Mouse (Mus musculus): ENCODE measurements around the gene Hmga1b. TPM values are rescaled to one million over a fixed set of nuclear protein-coding genes. Genes with fewer than 3 reads are reported as not detected.

Gene Hmga1b
- polyA plus RNA-seq, 1 experiment from 2014 or later, result 3.8 TPM

DNA sequence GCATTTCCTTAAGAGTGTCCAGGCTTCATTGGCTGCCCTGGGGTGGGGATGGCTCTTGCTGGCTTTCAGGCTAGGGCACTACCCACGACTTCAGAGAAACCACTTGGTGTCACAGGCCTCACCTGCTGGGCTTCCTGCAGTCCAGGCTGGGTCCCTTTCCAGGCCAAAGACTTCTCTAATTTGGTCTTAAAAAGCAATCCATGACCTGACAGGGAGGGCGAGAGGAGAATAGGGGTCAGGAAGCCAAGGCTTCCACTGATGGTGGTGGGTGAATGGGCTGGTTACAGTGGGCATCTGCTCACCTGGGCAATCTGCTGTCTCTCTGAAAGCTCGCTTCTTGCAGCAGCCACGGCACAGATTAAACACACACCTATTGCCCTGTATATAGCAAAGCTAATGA is 26.8 kb downstream of the Hmga1b start:
- Histone ChIP-seq H3K9ac (ENCODE audit: low read length) (no peak overlapping the region), H3K27me3 (replicated peaks; ENCODE audit: control insufficient read depth, insufficient read depth, low read length) (no peaks in the 10 kb centered on the region), H3K36me3 (ENCODE audit: control insufficient read depth, insufficient read depth, low read length) (peaks cover 81% of the 10 kb centered on the region), H3K27ac (ENCODE audit: low read depth, low read length) (no peak overlapping the region), H3K9me3 (replicated peaks; ENCODE audit: control insufficient read depth, low read length) (no peaks in the 10 kb centered on the region), H3K4me3 (ENCODE audit: low read depth, low read length) (no peak overlapping the region), H3K4me2 (ENCODE audit: low read length) (no peak overlapping the region), H3K4me1 (ENCODE audit: control insufficient read depth, insufficient read depth, low read length) (peaks cover 6% of the 10 kb centered on the region)
- 92% methylated on average over 4 of the region's 4 CpGs for WGBS
- DNase-seq (ENCODE audit: low spot score) (no peak), ATAC-seq (no peak)

DNA sequence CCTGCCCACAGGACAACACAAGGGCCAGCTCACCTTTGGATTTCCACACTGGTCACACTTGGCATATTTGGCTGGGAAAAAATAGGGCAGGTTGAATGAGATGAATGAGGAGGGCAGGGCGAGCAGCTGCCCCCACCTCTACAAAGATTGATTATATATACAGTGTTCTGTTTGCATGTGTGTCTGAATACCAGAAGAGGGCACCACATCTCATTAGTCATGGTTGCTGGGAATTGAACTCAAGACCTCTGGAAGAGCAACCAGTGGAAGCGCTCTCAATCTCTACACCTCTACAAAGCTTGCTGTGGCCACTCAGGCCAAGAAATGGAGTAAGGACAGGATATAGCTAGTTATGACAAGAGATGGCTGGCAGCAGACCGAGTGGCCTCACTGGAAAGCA is 27.2 kb downstream of the Hmga1b start:
- Histone ChIP-seq H3K4me2 (ENCODE audit: low read length) (no peak overlapping the region), H3K36me3 (ENCODE audit: control insufficient read depth, insufficient read depth, low read length) (peaks cover 83% of the 10 kb centered on the region), H3K4me3 (ENCODE audit: low read depth, low read length) (no peak overlapping the region), H3K9me3 (replicated peaks; ENCODE audit: control insufficient read depth, low read length) (no peaks in the 10 kb centered on the region), H3K27ac (ENCODE audit: low read depth, low read length) (no peak overlapping the region), H3K9ac (ENCODE audit: low read length) (no peak overlapping the region), H3K4me1 (ENCODE audit: control insufficient read depth, insufficient read depth, low read length) (peaks cover 6% of the 10 kb centered on the region), H3K27me3 (replicated peaks; ENCODE audit: control insufficient read depth, insufficient read depth, low read length) (no peaks in the 10 kb centered on the region)
- 88% methylated on average over 3 of the region's 3 CpGs for WGBS
- DNase-seq (ENCODE audit: low spot score) (no peak), ATAC-seq (no peak)

DNA sequence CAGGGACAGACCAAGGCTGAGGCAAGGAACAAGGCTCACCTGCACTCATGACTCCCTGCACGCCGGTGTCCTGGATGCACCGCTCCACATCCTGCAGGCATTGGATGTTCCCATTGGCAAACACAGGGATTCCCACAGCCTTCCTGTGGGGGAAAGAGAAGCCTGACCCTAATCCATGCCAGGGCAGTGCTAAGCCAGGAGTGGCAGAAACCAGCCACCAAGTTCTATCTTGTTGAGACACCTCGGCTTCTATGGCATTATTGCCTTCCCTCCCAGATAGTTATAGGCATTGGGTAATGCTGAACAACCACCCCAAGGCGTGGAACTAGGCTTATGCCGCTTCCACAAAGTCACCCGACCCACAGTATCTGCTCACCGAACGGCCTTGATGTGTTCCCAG is 30.1 kb downstream of the Hmga1b start:
- WGBS, result 94% methylated on average over 9 of the region's 9 CpGs
- Histone ChIP-seq H3K36me3 (ENCODE audit: control insufficient read depth, insufficient read depth, low read length) (peaks cover 63% of the 10 kb centered on the region), H3K4me2 (ENCODE audit: low read length) (no peak overlapping the region)

DNA sequence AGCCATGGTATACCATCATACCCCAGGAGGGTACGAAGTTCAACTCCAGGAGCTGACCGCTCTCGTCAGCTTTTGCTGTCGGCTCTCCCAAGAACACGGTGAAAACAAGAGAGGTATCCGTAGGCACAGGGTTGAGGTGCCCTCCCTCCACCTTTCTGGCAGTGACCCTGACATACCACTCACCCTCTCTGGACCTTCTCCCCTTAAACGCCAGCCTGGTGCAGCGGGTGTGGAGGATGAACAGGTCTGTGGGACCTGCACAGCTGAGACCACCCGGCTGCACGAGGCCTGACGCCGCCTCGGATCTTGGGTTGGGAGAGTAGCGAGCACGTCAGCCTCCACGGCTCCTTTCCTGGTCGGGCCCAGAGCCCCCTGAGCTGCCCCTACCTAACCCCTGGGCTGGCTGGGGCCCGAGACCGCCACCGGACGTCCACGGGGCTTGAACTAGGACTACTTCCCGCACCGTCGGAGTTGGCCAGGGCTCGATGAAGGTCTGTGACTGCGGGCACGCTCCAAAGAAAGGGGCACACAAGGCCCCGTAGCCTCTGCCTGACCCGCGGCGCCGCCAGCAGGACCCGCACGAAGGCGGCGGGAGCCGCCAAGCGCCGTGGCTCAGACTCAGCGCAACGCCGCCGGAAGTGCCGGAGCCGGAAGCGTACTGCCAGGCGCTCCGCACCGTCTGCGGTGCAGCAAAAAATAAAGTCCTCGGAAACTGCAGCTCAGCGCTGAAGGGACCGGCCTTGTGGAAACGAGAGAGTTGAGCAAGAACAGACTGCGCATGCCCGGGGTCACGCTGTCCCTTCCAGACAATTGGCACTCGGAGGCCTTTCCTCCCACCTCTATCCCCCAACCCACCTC is 33.4 kb downstream of the Hmga1b start, which contains the start of gene Dus1l:
Gene Dus1l, minus strand, starts transcription at position 648 of the 858 bp plus-strand sequence.
- peak within 1 kb of the TSS; percentile 99 for H3K4me2 ChIP-seq (ENCODE audit: low read length)
- no peaks in the 10 kb centered on the region for H3K9me3 ChIP-seq (replicated peaks; ENCODE audit: control insufficient read depth, low read length)
- H3K9ac ChIP-seq (ENCODE audit: low read length), result peak within 1 kb of the TSS; percentile 96
- WGBS, result 2% methylated on average over 59 of the region's 59 CpGs
- DNase-seq (ENCODE audit: low spot score) (peak; percentile 98), ATAC-seq (peak; percentile 92)
- no peaks in the 10 kb centered on the region for H3K27me3 ChIP-seq (replicated peaks; ENCODE audit: control insufficient read depth, insufficient read depth, low read length)
- H3K36me3 ChIP-seq (ENCODE audit: control insufficient read depth, insufficient read depth, low read length), result peaks cover 32% of the 10 kb centered on the region
- H3K4me3 ChIP-seq (ENCODE audit: low read depth, low read length), result peak within 1 kb of the TSS; percentile 97
- peak within 1 kb of the TSS; percentile 79 for H3K27ac ChIP-seq (ENCODE audit: low read depth, low read length)
- H3K4me1 ChIP-seq (ENCODE audit: control insufficient read depth, insufficient read depth, low read length), result peaks cover 8% of the 10 kb centered on the region

More for the DNA sequence above, 30.1 kb downstream of the Hmga1b start:
- no peak for ATAC-seq
- Histone ChIP-seq H3K27me3 (replicated peaks; ENCODE audit: control insufficient read depth, insufficient read depth, low read length) (no peaks in the 10 kb centered on the region), H3K27ac (ENCODE audit: low read depth, low read length) (no peak overlapping the region), H3K4me1 (ENCODE audit: control insufficient read depth, insufficient read depth, low read length) (peaks cover 8% of the 10 kb centered on the region), H3K4me3 (ENCODE audit: low read depth, low read length) (no peak overlapping the region), H3K9me3 (replicated peaks; ENCODE audit: control insufficient read depth, low read length) (no peaks in the 10 kb centered on the region), H3K9ac (ENCODE audit: low read length) (no peak overlapping the region)
- DNase-seq (ENCODE audit: low spot score), result no peak

DNA sequence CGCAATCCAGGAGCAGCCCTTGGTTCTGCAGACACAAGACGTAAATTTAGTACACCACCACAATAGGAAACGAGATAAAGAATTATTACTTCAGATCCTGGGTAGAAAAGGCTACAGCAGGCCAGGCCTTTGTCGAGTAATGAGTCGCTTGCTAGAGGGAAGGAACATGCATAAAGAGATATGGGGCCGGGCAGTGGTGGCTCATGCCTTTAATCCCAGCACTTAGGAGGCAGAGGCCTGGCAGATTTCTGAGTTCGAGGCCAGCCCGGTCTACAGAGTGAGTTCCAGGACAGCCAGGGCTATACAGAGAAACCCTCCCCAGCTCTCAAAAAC is 34.0 kb downstream of the Hmga1b start:
- Histone ChIP-seq H3K36me3 (ENCODE audit: control insufficient read depth, insufficient read depth, low read length) (peaks cover 26% of the 10 kb centered on the region), H3K4me3 (ENCODE audit: low read depth, low read length) (peak overlapping the region; percentile 97; the same call in 1 of the 2 replicates), H3K9ac (ENCODE audit: low read length) (peak overlapping the region; percentile 54; the same call in 1 of the 2 replicates), H3K27me3 (replicated peaks; ENCODE audit: control insufficient read depth, insufficient read depth, low read length) (no peaks in the 10 kb centered on the region), H3K4me2 (ENCODE audit: low read length) (peak overlapping the region; percentile 99), H3K9me3 (replicated peaks; ENCODE audit: control insufficient read depth, low read length) (no peaks in the 10 kb centered on the region), H3K27ac (ENCODE audit: low read depth, low read length) (peak overlapping the region; percentile 79), H3K4me1 (ENCODE audit: control insufficient read depth, insufficient read depth, low read length) (peaks cover 8% of the 10 kb centered on the region)
- ATAC-seq, result peak; percentile 37; the same call in 1 of the 2 replicates
- DNase-seq (ENCODE audit: low spot score), result no peak
- 34% methylated on average over 8 of the region's 8 CpGs for WGBS

DNA sequence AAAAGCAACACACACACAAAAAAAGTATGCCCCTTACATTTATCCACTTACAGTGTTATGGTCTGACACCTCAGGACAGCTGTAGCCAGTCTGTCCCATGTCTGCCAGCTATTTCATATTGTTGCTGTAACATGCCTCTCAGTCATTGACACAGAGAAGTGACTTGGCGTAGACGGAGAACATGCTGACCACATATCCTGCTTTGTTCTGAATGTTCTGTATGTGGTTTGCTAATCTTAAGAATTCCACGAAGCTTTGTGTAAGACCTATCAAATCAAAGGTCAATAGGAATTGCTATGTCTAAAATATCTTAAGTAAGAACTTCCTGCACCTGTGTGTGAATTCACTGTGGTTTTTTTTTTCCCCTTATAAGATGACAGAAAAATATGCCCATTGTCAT is 35.6 kb downstream of the Hmga1b start:
- no peak for ATAC-seq
- H3K36me3 ChIP-seq (ENCODE audit: control insufficient read depth, insufficient read depth, low read length), result peaks cover 10% of the 10 kb centered on the region; the same call in 1 of the 2 replicates
- H3K9ac ChIP-seq (ENCODE audit: low read length), result no peak overlapping the region
- WGBS, result 91% methylated on average over 3 of the region's 3 CpGs
- H3K4me3 ChIP-seq (ENCODE audit: low read depth, low read length), result no peak overlapping the region
- no peaks in the 10 kb centered on the region for H3K27me3 ChIP-seq (replicated peaks; ENCODE audit: control insufficient read depth, insufficient read depth, low read length)
- H3K9me3 ChIP-seq (replicated peaks; ENCODE audit: control insufficient read depth, low read length), result no peaks in the 10 kb centered on the region
- H3K4me1 ChIP-seq (ENCODE audit: control insufficient read depth, insufficient read depth, low read length), result peaks cover 8% of the 10 kb centered on the region
- no peak overlapping the region for H3K27ac ChIP-seq (ENCODE audit: low read depth, low read length)
- DNase-seq (ENCODE audit: low spot score), result no peak
- H3K4me2 ChIP-seq (ENCODE audit: low read length), result no peak overlapping the region

DNA sequence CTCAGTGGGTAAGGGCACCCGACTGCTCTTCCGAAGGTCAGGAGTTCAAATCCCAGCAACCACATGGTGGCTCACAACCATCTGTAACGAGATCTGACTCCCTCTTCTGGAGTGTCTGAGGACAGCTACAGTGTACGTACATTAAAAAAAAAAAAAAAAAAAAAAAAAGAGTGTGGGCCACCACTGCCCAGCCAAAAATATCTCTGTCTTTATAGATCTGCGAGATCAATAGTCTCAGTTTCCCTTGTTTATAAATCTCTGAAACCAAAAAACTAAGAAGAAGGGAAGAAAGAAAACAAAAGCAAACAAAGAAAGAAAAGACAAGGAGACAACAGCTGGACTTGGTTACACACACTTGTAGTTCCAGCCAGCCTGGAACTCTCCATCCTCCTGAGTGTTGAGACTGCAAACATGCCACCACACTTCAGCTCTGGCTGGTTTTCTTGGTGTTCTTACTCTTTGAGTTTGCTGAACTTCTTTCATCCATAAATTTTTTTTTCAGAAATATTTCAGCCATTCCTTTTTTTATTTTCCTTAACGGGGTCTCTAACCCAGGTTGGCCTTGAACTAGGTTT is 36.8 kb downstream of the Hmga1b start:
- Histone ChIP-seq H3K9me3 (replicated peaks; ENCODE audit: control insufficient read depth, low read length) (no peaks in the 10 kb centered on the region), H3K27ac (ENCODE audit: low read depth, low read length) (no peak overlapping the region), H3K27me3 (replicated peaks; ENCODE audit: control insufficient read depth, insufficient read depth, low read length) (no peaks in the 10 kb centered on the region), H3K4me3 (ENCODE audit: low read depth, low read length) (no peak overlapping the region), H3K4me1 (ENCODE audit: control insufficient read depth, insufficient read depth, low read length) (peaks cover 8% of the 10 kb centered on the region), H3K36me3 (ENCODE audit: control insufficient read depth, insufficient read depth, low read length) (0 out of 2 replicates have a peak, but pooled peaks cover 1% of the 10 kb centered on the region), H3K9ac (ENCODE audit: low read length) (no peak overlapping the region), H3K4me2 (ENCODE audit: low read length) (0 out of 2 replicates have a peak overlapping the region, but pooled peaks have one; percentile 24)
- no peak for ATAC-seq
- no peak for DNase-seq (ENCODE audit: low spot score)
- 75% methylated on average over 5 of the region's 6 CpGs for WGBS

DNA sequence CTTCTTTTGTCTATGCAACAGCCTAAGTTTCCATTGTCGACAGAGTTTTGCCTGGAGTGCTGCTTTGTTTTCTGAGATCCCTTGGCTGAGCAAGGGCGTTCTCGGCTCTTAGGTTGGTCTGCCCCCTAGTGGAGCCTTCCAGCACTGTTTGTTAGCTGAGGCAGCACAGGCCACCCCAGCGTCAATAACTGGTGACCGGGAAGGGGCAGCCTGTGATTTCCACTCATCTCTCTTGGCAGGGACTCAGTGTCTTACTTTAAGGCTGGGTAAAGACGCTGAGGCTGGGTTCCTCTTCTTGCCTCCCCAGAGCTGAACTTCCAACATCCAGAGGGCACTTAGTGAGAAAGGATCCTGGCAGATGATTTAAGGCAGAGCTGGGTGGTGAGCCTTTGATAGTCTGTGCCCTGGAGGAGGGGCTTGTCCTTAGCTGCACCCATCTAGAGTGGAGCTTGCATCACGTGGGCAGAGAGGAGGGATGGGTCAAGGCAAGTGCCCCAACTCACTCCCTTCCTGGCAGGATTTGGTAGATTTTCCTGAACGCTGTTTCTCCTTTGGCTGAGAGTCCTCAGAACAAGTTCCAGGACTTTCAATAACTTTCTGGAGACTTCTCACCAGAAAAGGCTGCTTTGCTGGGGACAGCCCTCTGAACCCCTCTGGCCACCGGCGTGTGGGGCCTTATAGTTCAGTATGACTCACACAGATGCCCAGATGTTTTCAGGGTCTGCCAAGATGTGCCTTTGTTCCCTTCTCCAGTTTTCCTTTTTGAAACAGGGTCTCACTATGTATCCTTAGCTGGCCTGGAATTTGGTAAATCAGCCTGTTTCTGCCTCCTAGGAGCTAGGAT is 37.7 kb downstream of the Hmga1b start:
- peaks cover 6% of the 10 kb centered on the region for H3K4me1 ChIP-seq (ENCODE audit: control insufficient read depth, insufficient read depth, low read length)
- H3K4me2 ChIP-seq (ENCODE audit: low read length), result 0 out of 2 replicates have a peak overlapping the region, but pooled peaks have one; percentile 24
- H3K4me3 ChIP-seq (ENCODE audit: low read depth, low read length), result no peak overlapping the region

More for the DNA sequence above, 37.7 kb downstream of the Hmga1b start:
- peak overlapping the region; percentile 18; the same call in 1 of the 2 replicates for H3K9ac ChIP-seq (ENCODE audit: low read length)
- DNase-seq (ENCODE audit: low spot score) (peak; percentile 90), ATAC-seq (peak; percentile 59)
- WGBS, result 12% methylated on average over 10 of the region's 10 CpGs
- H3K36me3 ChIP-seq (ENCODE audit: control insufficient read depth, insufficient read depth, low read length), result peaks cover under 1% of the 10 kb centered on the region; the same call in 1 of the 2 replicates
- H3K27me3 ChIP-seq (replicated peaks; ENCODE audit: control insufficient read depth, insufficient read depth, low read length), result no peaks in the 10 kb centered on the region
- H3K9me3 ChIP-seq (replicated peaks; ENCODE audit: control insufficient read depth, low read length), result no peaks in the 10 kb centered on the region
- H3K27ac ChIP-seq (ENCODE audit: low read depth, low read length), result no peak overlapping the region

Data from forebrain, embryonic 14.5 days (tissue).